Mouse (Mus musculus) liver, adult (tissue): ENCODE data around the gene Bola1.

Experiments
- GATA4 ChIP-seq: IDR thresholded peaks from 2 replicates; pipeline ENCODE4 v1.6.1; 2014; ENCODE audit warnings: mild to moderate bottlenecking, low read length; ENCODE audit not compliant: insufficient replicate concordance

Gene Bola1

DNA sequence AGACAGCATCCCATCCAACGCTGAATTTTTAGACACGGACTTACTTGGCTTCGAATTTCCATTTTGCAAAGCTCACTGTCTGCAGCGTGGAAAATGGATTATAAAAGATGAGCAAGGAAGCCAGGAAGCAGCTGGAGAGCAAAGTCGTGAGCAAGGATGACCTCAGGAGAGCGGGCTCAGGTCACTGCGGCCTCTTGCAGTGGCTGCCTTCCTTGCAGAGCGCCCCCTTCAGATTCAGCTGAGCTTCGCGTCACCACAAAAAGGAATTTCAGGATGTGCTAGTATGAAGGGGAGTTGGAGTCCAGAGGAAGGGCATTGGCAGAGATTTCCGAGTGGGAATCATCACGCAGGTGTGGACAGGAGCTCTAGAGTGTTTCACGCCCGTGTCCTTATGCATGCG lies 10.3 kb downstream of the Bola1 start:
- no peak for TF ChIP-seq GATA4

DNA sequence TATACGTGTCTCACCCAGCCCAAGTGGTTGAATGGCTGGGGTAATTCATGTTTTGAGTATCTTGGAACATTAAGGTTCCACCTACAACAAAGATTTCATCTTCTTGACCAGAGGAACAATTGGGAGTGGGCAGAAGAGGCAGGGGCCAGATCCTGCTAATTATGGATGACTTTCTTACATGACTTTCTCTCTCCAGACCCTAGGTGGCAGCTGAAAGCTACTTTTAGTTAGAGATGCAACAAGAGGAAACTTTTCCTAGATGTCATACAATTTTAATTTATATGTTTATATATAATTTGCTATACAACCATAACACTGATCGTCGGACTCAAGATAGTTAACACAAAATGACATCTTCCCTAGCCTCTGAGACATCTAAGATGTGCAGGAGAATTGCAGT lies 11.7 kb downstream of the Bola1 start:
- TF ChIP-seq GATA4, result no peak

GRCm38 (mm10) chr3:96199731-96200130 lies 19.8 kb downstream of the Bola1 start:
- no peak for TF ChIP-seq GATA4

- no peak for TF ChIP-seq GATA4
These were observed 21.3 kb downstream of the Bola1 start for GRCm38 (mm10) chr3:96198181-96198580.

- no peak; the same call in 1 of the 2 replicates for TF ChIP-seq GATA4
These were observed 22.3 kb downstream of the Bola1 start for GRCm38 (mm10) chr3:96197129-96197749.

DNA sequence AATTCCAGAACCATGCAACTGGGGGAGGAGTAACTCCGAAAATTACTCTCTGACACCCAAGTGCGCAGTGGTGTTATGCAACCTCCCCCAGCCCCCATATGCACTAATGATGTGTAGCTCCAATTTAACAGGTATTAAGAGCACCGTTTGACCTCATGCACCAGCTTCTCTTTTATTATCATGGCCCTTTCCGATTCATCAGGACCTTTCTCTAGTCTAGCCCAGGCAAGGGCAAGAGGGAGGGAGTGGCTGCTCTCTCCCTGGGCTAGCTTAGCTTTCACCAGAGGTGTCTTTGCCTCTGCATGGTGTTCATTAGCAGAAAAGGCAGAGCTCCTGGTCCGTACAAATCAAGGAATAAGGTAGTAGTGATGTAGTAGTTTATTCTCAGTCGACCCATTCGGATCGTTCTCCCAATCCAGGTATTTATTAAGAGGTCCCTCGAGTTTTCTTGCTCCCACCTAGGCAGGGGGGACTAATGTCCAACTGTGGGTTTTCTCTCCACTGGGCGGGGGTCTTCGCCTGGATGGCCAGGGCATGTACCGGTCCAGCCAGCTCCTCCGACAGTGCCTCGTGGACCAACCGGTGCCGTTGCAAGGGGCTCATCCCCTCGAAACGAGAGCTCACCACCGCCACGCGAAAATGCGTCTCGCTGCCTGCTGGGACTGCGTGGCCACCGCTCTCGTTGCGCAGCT lies 22.9 kb downstream of the Bola1 start:
- TF ChIP-seq GATA4, result no peak

DNA sequence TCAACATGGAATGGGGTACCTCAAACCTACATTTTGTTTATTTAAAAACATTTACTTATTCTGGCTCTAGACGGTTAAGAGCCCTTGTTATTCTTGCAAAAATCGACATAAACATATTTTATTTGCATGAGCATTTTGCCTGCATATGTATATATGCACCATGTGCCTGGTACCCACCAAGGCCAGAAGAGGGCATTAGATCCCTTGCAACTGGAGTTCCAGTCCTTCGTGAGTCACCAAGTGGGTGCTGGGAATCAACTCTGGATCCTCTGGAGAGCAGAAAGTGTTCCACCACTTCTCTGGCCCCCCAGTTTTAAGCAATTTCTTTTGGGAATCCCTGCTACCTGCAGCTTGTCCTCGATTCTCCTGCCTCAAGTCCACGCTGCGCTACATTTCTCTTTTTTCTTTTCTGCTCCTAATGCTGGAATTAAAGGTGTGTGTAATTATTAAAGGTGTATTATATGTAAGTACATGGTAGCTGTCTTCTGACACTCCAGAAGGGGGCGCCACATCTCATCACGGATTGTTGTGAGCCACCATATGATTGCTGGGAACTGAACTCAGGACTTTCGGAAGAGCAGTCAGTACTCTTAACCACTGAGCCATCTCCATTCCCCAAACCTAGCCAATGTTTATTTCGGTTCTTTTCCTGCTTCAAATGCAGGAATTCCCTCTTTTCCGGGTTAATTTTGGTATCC lies 23.7 kb downstream of the Bola1 start:
- no peak for TF ChIP-seq GATA4

DNA sequence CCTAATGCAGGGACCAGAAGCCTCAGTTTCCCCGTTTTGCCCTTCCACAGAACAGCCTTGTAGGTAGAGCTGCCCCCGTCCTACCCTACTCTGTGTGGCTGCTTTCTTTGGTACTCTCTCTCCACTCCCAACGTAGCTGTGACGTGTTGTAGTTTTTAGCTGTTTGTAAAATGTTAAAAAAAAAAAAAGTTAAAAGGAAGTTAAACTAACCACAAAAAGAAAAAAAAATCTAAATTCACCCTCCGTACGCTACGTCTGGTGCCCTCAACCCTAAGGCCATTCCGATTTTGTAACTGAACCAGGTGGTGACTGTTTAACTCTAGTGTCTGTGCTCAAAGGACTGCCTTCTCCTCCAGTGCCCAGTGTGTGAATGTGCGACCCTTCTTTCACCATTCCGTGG lies 24.5 kb downstream of the Bola1 start:
- no peak for TF ChIP-seq GATA4

- TF ChIP-seq GATA4, result no peak
These were observed 26.5 kb downstream of the Bola1 start for GRCm38 (mm10) chr3:96192977-96193376.

DNA sequence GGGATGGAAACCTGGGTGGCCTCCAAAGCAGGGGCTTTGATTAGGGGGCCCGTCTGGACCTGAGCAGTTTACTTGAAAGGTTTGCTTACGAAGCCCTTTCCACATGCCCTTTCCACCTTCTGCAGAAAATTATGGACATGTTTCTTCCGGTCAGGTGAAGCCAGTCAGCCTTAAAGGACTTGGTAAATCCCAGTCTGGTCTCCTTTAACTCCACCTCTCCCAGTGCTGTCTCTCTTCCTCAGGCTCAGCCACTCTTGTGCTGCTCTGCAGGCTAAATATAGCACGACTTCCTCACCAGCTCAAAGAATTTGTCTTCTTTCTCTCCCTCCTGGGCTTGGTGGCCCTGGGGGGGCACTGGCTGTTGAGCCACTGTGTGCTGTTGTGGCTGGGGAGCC lies 37.1 kb downstream of the Bola1 start:
- TF ChIP-seq GATA4, result no peak

DNA sequence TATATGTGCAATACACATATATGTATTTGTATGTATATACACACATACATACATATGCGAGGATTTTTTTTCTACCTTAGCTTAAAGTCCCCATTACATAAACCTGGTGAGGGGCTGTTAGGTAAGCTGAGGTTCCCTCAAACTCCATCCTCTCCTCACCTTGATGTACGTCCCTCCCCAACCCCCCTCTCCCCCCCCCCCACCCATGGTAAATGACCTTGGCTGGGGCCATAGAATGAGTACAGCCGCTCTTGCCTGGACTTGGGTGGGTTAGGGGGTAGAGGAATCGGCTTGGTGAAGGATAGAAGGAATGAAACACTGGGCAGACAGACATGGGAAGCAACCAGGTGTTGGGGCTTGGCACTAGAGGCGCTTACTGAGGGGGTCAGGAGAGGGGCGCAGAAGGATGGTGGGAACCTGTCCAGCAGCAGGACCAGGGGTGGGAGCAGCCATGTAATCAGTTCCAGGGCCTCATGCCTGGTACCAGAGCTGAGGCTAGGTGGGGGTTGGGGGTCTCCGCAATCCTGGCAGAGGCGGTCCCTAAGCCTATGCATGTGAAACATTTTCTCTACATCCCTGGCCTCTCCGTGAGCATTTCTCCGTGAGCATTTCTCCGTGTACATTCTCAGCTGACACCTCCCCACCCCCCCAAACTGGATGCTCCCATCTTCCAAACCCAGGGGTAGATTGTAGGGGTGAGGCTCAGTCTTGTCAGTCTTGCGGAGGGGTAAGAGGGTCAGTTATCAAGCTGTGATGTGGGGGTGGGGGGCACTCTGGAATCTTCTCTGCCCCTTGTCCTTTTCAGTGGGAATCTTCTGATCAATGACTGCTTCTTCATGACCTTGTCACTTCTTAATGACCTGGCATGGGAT lies 37.8 kb downstream of the Bola1 start:
- TF ChIP-seq GATA4, result no peak

- no peak for TF ChIP-seq GATA4
These were observed 38.6 kb downstream of the Bola1 start, which contains the start of gene Sv2a for GRCm38 (mm10) chr3:96180727-96181477. Gene Sv2a, plus strand, starts transcription at chr3:96181151.

GRCm38 (mm10) chr3:96179531-96179930 lies 40.0 kb downstream of the Bola1 start:
- no peak for TF ChIP-seq GATA4

GRCm38 (mm10) chr3:96178902-96179301 lies 40.6 kb downstream of the Bola1 start:
- no peak for TF ChIP-seq GATA4

GRCm38 (mm10) chr3:96178427-96178826 lies 41.1 kb downstream of the Bola1 start:
- TF ChIP-seq GATA4, result no peak
